Mouse (Mus musculus): ENCODE measurements around the gene Hnrnpul1. TPM values are rescaled to one million over a fixed set of nuclear protein-coding genes. Genes with fewer than 3 reads are reported as not detected.

Hnrnpul1 gene
- polyA plus RNA-seq, 1 experiment from 2014 or later = 68.4 TPM

DNA sequence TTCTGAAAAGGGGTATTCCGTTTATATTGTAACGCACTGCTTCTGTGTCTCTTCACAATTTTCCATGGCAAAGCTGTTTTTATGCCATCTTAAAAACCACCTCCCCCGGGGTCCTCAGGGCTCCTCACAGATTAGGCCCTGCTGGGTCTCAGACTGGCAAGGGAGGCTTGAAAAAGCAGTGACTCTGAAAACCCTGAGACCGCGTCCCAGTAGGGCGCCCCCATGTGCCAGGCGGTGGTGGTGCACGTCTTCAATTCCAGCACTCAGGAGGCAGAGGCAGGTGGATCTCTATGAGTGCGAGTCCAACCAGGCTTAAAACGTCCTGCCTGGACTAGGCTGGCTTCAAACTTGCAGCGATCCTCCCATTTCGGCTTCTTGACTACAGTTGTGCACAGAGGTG, 53.8 kb downstream of the Hnrnpul1 start:
- H3K9me3 ChIP-seq (ENCODE audit: control insufficient read depth, low read length) = peaks cover 5% of the 10 kb centered on the region
- no peaks in the 10 kb centered on the region for H3K36me3 ChIP-seq (ENCODE audit: control insufficient read depth, insufficient read depth, low read length)
- ATAC-seq (replicated peaks; ENCODE audit: low FRiP score, low TSS enrichment, low read depth) (no peak), DNase-seq (ENCODE audit: low spot score) (no peak)
- H3K27ac ChIP-seq (ENCODE audit: low read depth) = no peak overlapping the region
- H3K4me3 ChIP-seq (ENCODE audit: low read depth, low read length) = no peak overlapping the region
- 77% methylated on average over 12 of the region's 12 CpGs for WGBS
- no peak overlapping the region for H3K4me2 ChIP-seq (ENCODE audit: low read length)
- H3K4me1 ChIP-seq (replicated peaks; ENCODE audit: control insufficient read depth, insufficient read depth, low read length) = peaks cover 8% of the 10 kb centered on the region
- H3K27me3 ChIP-seq (replicated peaks; ENCODE audit: control insufficient read depth, insufficient read depth, low read length) = no peaks in the 10 kb centered on the region
- H3K9ac ChIP-seq (ENCODE audit: low read length) = no peak overlapping the region

DNA sequence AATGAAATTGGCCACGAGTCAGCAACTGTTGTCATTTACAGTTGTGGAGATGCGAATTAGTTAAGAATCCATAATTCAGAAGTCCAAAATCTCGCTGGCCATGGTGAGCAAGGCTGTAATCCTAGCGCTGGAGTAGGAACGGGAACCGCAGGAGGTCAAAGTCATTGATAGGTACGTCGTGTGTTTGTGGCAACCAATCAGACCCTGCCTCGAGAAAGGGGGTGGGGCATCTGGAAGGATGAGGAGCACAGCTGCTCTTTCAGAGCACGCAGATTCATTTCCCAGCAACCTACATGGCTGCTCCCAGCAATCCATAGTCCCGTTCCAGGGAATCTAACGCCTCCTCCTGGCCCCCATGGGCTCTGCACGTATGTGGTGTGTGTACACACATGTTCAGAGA, 54.7 kb downstream of the Hnrnpul1 start:
- WGBS = 60% methylated on average over 13 of the region's 13 CpGs
- Histone ChIP-seq H3K9me3 (ENCODE audit: control insufficient read depth, low read length) (peaks cover 5% of the 10 kb centered on the region), H3K4me3 (ENCODE audit: low read depth, low read length) (no peak overlapping the region), H3K36me3 (ENCODE audit: control insufficient read depth, insufficient read depth, low read length) (no peaks in the 10 kb centered on the region), H3K9ac (ENCODE audit: low read length) (no peak overlapping the region), H3K4me1 (replicated peaks; ENCODE audit: control insufficient read depth, insufficient read depth, low read length) (no peaks in the 10 kb centered on the region), H3K27ac (ENCODE audit: low read depth) (no peak overlapping the region), H3K27me3 (replicated peaks; ENCODE audit: control insufficient read depth, insufficient read depth, low read length) (no peaks in the 10 kb centered on the region), H3K4me2 (ENCODE audit: low read length) (no peak overlapping the region)
- DNase-seq (ENCODE audit: low spot score) (no peak), ATAC-seq (replicated peaks; ENCODE audit: low FRiP score, low TSS enrichment, low read depth) (no peak)

DNA sequence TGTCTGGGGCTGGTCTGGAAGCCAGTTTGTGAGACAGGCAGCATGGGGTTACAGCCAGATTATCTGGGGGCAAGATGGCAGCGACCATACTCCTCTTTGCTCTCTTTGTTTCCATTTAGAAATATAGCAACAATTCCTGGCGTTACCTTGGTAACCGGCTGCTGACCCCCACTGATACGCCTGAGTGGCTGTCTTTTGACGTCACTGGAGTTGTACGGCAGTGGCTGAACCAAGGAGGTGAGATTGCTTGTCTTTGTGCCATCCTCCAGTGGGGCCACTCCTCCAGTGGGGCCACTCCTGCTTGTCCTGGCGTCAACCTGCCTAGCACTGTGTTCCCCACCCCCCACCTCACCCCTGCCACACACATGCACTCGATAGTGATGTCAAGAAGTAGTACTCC, 60.5 kb downstream of the Hnrnpul1 start:
- Histone ChIP-seq H3K36me3 (ENCODE audit: control insufficient read depth, insufficient read depth, low read length) (no peaks in the 10 kb centered on the region), H3K4me2 (ENCODE audit: low read length) (no peak overlapping the region), H3K9me3 (ENCODE audit: control insufficient read depth, low read length) (no peaks in the 10 kb centered on the region), H3K4me1 (replicated peaks; ENCODE audit: control insufficient read depth, insufficient read depth, low read length) (peaks cover 4% of the 10 kb centered on the region; the same call in 1 of the 2 replicates), H3K27me3 (replicated peaks; ENCODE audit: control insufficient read depth, insufficient read depth, low read length) (no peaks in the 10 kb centered on the region), H3K4me3 (ENCODE audit: low read depth, low read length) (no peak overlapping the region), H3K27ac (ENCODE audit: low read depth) (no peak overlapping the region), H3K9ac (ENCODE audit: low read length) (no peak overlapping the region)
- no peak for DNase-seq (ENCODE audit: low spot score)
- ATAC-seq (replicated peaks; ENCODE audit: low FRiP score, low TSS enrichment, low read depth) = no peak
- 68% methylated on average over 8 of the region's 8 CpGs for WGBS

DNA sequence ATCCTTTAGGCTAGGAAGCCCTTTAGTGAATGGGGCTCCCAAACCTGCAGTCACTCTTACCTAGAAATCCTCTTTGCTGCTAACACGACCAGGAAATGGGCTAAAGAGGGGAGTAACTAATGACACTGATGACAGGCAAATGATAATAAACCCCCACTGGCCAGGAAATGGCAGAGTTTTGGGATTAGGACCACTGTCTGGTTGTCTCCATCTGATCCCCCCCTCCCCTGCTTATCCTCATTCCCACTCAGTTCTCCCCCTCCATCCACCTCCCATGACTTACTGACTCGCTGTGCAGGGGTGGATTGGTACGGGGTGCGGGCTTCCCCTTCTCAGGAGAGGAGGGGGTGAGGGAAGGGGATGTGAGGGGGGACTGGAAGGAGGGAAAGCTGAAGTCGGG, 64.5 kb downstream of the Hnrnpul1 start:
- peaks cover 10% of the 10 kb centered on the region; the same call in 1 of the 2 replicates for H3K4me1 ChIP-seq (replicated peaks; ENCODE audit: control insufficient read depth, insufficient read depth, low read length)
- no peak overlapping the region for H3K27ac ChIP-seq (ENCODE audit: low read depth)
- no peaks in the 10 kb centered on the region for H3K9me3 ChIP-seq (ENCODE audit: control insufficient read depth, low read length)
- H3K27me3 ChIP-seq (replicated peaks; ENCODE audit: control insufficient read depth, insufficient read depth, low read length) = peaks cover 13% of the 10 kb centered on the region; the same call in 1 of the 2 replicates
- no peak for DNase-seq (ENCODE audit: low spot score)
- H3K4me2 ChIP-seq (ENCODE audit: low read length) = peak overlapping the region; percentile 90
- no peak overlapping the region for H3K9ac ChIP-seq (ENCODE audit: low read length)
- no peaks in the 10 kb centered on the region for H3K36me3 ChIP-seq (ENCODE audit: control insufficient read depth, insufficient read depth, low read length)
- WGBS = 42% methylated on average over 5 of the region's 5 CpGs
- no peak overlapping the region for H3K4me3 ChIP-seq (ENCODE audit: low read depth, low read length)
- ATAC-seq (replicated peaks; ENCODE audit: low FRiP score, low TSS enrichment, low read depth) = no peak

DNA sequence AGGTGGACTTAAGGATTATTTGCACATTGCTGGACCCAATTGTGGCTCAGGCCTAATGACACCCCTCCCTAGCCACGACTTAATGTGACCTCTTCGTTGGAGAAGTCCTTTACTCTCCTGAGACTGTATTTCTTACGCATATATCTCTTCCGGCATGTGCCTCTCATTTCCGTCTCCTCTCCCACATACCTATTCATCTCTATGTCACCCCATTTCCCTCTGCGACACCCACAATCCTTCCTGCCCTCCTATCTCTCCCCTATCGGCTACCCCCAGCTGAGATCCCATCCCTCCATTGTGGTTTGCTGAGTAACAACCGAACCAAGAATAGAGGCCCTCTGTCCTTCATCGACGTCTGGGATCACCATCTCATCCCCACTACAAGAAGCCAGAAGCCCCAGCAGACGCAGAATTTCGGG, 64.9 kb downstream of the Hnrnpul1 start:
- H3K27ac ChIP-seq (ENCODE audit: low read depth) = 0 out of 2 replicates have a peak overlapping the region, but pooled peaks have one; percentile 3
- no peak for DNase-seq (ENCODE audit: low spot score)
- no peaks in the 10 kb centered on the region for H3K9me3 ChIP-seq (ENCODE audit: control insufficient read depth, low read length)
- WGBS = 14% methylated on average over 12 of the region's 12 CpGs
- H3K4me1 ChIP-seq (replicated peaks; ENCODE audit: control insufficient read depth, insufficient read depth, low read length) = peaks cover 10% of the 10 kb centered on the region; the same call in 1 of the 2 replicates
- ATAC-seq (replicated peaks; ENCODE audit: low FRiP score, low TSS enrichment, low read depth) = no peak
- peak overlapping the region; percentile 59 for H3K4me3 ChIP-seq (ENCODE audit: low read depth, low read length)
- H3K4me2 ChIP-seq (ENCODE audit: low read length) = peak overlapping the region; percentile 90
- no peaks in the 10 kb centered on the region for H3K36me3 ChIP-seq (ENCODE audit: control insufficient read depth, insufficient read depth, low read length)
- H3K27me3 ChIP-seq (replicated peaks; ENCODE audit: control insufficient read depth, insufficient read depth, low read length) = peaks cover 13% of the 10 kb centered on the region; the same call in 1 of the 2 replicates
- no peak overlapping the region for H3K9ac ChIP-seq (ENCODE audit: low read length)

DNA sequence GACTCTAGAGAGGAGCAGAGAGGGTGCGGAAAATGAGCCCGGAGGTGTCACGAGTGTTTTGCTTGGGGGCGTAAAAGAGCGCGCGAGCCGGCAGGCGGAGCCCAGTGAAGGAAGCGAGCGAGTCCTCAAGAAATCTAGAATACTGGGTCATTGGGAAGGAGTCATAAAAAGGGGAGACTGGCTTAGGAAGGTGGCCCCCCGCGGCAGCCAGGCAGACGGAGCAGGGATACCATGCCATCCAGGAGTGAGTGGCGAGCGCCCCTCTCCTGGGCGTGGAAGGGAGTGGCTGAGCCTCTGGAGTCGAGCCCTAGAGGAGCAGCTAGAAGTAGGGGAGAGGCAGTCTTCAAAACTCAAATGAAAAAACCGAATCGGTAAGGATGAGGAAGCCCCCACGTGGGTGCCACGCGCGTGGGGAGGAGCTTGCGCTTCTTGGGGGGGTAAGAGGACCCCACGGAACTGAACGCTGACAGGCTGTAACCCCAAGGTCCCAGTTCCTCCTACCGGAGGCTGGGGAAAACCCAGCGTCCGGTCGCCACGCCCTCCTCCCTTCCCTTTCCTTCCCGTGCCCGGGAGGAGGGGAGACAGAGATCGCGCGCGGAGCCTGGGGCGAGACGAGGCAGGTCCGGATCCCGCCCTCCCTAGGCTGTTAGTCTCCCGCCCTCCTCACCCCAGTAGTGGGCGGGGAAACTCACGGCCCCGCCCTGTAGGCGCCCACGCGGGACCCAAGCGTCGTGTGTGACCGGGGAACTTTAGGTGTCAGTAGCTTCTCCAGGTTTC, 65.6 kb downstream of the Hnrnpul1 start:
- H3K4me2 ChIP-seq (ENCODE audit: low read length) = peak overlapping the region; percentile 90
- WGBS = under 1% methylated on average over 51 of the region's 52 CpGs
- peaks cover 10% of the 10 kb centered on the region; the same call in 1 of the 2 replicates for H3K4me1 ChIP-seq (replicated peaks; ENCODE audit: control insufficient read depth, insufficient read depth, low read length)
- H3K27me3 ChIP-seq (replicated peaks; ENCODE audit: control insufficient read depth, insufficient read depth, low read length) = peaks cover 13% of the 10 kb centered on the region; the same call in 1 of the 2 replicates
- peak overlapping the region; percentile 59 for H3K4me3 ChIP-seq (ENCODE audit: low read depth, low read length)
- peak overlapping the region; percentile 43 for H3K9ac ChIP-seq (ENCODE audit: low read length)
- ATAC-seq (replicated peaks; ENCODE audit: low FRiP score, low TSS enrichment, low read depth) (peak; percentile 51), DNase-seq (ENCODE audit: low spot score) (peak; percentile 81)
- H3K9me3 ChIP-seq (ENCODE audit: control insufficient read depth, low read length) = no peaks in the 10 kb centered on the region
- no peaks in the 10 kb centered on the region for H3K36me3 ChIP-seq (ENCODE audit: control insufficient read depth, insufficient read depth, low read length)
- H3K27ac ChIP-seq (ENCODE audit: low read depth) = 0 out of 2 replicates have a peak overlapping the region, but pooled peaks have one; percentile 3

DNA sequence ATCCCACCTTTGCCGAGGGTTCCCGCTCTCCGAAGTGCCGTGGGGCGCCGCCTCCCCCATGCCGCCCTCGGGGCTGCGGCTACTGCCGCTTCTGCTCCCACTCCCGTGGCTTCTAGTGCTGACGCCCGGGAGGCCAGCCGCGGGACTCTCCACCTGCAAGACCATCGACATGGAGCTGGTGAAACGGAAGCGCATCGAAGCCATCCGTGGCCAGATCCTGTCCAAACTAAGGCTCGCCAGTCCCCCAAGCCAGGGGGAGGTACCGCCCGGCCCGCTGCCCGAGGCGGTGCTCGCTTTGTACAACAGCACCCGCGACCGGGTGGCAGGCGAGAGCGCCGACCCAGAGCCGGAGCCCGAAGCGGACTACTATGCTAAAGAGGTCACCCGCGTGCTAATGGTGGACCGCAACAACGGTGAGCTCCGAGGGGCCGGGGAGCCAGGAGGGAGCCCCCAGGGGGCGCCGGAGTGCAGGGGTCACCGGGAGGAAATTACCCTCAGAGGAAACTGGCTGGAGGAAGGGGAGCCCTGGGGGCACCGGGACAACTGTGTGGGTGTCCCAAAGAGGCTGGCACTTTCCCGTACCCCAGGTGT, 66.7 kb downstream of the Hnrnpul1 start:
- Histone ChIP-seq H3K36me3 (ENCODE audit: control insufficient read depth, insufficient read depth, low read length) (peaks cover 2% of the 10 kb centered on the region; the same call in 1 of the 2 replicates), H3K27me3 (replicated peaks; ENCODE audit: control insufficient read depth, insufficient read depth, low read length) (peaks cover 13% of the 10 kb centered on the region; the same call in 1 of the 2 replicates), H3K9ac (ENCODE audit: low read length) (peak overlapping the region; percentile 43), H3K4me2 (ENCODE audit: low read length) (peak overlapping the region; percentile 90), H3K9me3 (ENCODE audit: control insufficient read depth, low read length) (no peaks in the 10 kb centered on the region), H3K27ac (ENCODE audit: low read depth) (peak overlapping the region; percentile 22; the same call in 1 of the 2 replicates), H3K4me3 (ENCODE audit: low read depth, low read length) (peak overlapping the region; percentile 59), H3K4me1 (replicated peaks; ENCODE audit: control insufficient read depth, insufficient read depth, low read length) (peaks cover 10% of the 10 kb centered on the region; the same call in 1 of the 2 replicates)
- under 1% methylated on average over 47 of the region's 47 CpGs for WGBS
- ATAC-seq (replicated peaks; ENCODE audit: low FRiP score, low TSS enrichment, low read depth) (no peak), DNase-seq (ENCODE audit: low spot score) (peak; percentile 70)

DNA sequence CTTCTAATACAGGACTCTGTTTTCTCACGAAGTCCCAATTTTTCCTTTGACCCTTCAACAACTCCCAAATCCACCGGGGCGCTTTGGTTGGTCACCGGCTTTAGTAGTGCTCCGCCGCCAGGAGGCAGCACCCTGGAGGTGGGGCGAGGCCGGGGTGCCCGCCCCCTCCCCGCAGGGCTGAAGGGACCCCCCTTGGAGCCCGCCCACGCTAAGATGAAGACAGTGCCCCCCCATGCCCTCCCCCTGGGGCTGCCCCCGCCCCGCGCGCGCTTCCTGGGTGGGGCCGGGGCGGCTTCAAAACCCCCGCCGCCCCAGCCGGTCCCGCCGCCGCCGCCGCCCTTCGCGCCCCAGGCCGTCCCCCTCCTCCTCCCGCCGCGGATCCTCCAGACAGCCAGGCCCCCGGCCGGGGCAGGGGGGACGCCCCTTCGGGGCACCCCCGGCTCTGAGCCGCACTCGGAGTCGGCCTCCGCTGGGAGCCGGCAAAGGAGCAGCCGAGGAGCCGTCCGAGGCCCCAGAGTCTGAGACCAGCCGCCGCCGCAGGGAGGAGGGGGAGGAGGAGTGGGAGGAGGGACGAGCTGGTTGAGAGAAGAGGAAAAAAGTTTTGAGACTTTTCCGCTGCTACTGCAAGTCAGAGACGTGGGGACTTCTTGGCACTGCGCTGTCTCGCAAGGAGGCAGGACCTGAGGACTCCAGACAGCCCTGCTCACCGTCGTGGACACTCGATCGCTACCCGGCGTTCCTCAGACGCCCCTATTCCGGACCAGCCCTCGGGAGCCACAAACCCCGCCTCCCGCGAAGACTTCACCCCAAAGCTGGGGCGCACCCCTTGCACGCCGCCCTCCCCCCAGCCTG, 67.7 kb downstream of the Hnrnpul1 start, which contains the start of gene Tgfb1:
Gene Tgfb1, plus strand, starts transcription at position 323 of the 852 bp plus-strand sequence.
- Histone ChIP-seq H3K4me2 (ENCODE audit: low read length) (peak within 1 kb of the TSS; percentile 90), H3K27me3 (replicated peaks; ENCODE audit: control insufficient read depth, insufficient read depth, low read length) (peaks cover 13% of the 10 kb centered on the region; the same call in 1 of the 2 replicates), H3K27ac (ENCODE audit: low read depth) (peak within 1 kb of the TSS; percentile 62), H3K4me1 (replicated peaks; ENCODE audit: control insufficient read depth, insufficient read depth, low read length) (peaks cover 10% of the 10 kb centered on the region; the same call in 1 of the 2 replicates), H3K4me3 (ENCODE audit: low read depth, low read length) (peak within 1 kb of the TSS; percentile 59), H3K36me3 (ENCODE audit: control insufficient read depth, insufficient read depth, low read length) (peaks cover 4% of the 10 kb centered on the region; the same call in 1 of the 2 replicates), H3K9ac (ENCODE audit: low read length) (peak within 1 kb of the TSS; percentile 65), H3K9me3 (ENCODE audit: control insufficient read depth, low read length) (no peaks in the 10 kb centered on the region)
- peak; percentile 92 for DNase-seq (ENCODE audit: low spot score)
- ATAC-seq (replicated peaks; ENCODE audit: low FRiP score, low TSS enrichment, low read depth) = peak; percentile 47; the same call in 1 of the 2 replicates
- WGBS = under 1% methylated on average over 54 of the region's 69 CpGs
